Mouse (Mus musculus) heart, postnatal 0 days (tissue): ENCODE data around the gene Gm9821.

Experiments
- CTCF ChIP-seq: IDR thresholded peaks from 2 replicates; pipeline ENCODE4 v1.5.1; 2016; ENCODE audit warnings: antibody characterized with exemption, control low read depth, low read depth
- EP300 ChIP-seq: IDR thresholded peaks from 2 replicates; pipeline ENCODE4 v1.6.1; 2016; ENCODE audit warnings: antibody characterized with exemption, low read depth

DNA sequence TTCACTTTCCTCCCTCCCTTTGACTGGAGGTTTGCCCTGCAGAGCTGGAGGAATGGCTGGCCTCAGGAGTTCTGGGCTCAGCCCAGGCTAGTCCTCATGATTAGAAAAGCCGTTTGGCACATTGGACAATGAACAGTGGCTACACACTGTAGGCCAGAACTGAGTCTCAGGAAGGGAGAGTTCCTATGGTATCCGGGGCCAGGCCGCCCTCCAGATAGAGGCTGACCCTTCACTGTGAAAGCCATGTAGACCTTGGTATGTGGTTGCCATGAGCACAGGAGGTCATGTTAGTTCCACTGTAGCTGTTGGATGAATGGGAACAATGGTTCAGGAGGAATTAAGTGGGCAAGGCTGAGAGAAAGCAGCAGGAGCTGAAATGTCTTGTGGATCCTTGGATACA is 47.9 kb downstream of the Gm9821 start:
- TF ChIP-seq CTCF (no peak), EP300 (no peak)
